Mouse (Mus musculus): Measurements from ENCODE around the gene Ifnz.
A peak's percentile ranks its signal among the peaks of the same experiment; 100 is the strongest.
"Not testable (repeated sequence)": the region's sequence is repeated elsewhere in the genome, so short reads cannot be mapped to it uniquely, and the experiment has no call there.

Gene Ifnz

GRCm38 (mm10) chr4:88788402-88788801 lies 6.5 kb downstream of the Ifnz start, which contains the start of gene Gm13277:
Gene Gm13277, plus strand, starts transcription at chr4:88788632.
- peak; percentile 75 to 78 for DNase-seq

- not testable (repeated sequence) for DNase-seq
Observed at GRCm38 (mm10) chr4:88791250-88791649, 9.3 kb downstream of the Ifnz start, which contains the start of gene Gm13278. Gene Gm13278, plus strand, starts transcription at chr4:88791550.

GRCm38 (mm10) chr4:88793936-88794675 lies 12.2 kb downstream of the Ifnz start, which contains the start of gene Gm13275:
Gene Gm13275, plus strand, starts transcription at chr4:88794487.
- DNase-seq, result peak; percentile 49 to 74

- DNase-seq, result not testable (repeated sequence)
Observed at GRCm38 (mm10) chr4:88797097-88797496, 15.2 kb downstream of the Ifnz start, which contains the start of gene Gm13279. Gene Gm13279, plus strand, starts transcription at chr4:88797397.

GRCm38 (mm10) chr4:88799365-88799764 lies 17.4 kb downstream of the Ifnz start, which contains the start of gene Gm13285:
Gene Gm13285, plus strand, starts transcription at chr4:88799665.
- not testable (repeated sequence) for DNase-seq

GRCm38 (mm10) chr4:88802954-88803353 lies 21.0 kb downstream of the Ifnz start, which contains the start of gene Gm13287:
Gene Gm13287, plus strand, starts transcription at chr4:88803254.
- not testable (repeated sequence) for DNase-seq

- not testable (repeated sequence) for DNase-seq
Observed at GRCm38 (mm10) chr4:88805231-88805630, 23.3 kb downstream of the Ifnz start, which contains the start of gene Gm13288. Gene Gm13288, plus strand, starts transcription at chr4:88805531.

- DNase-seq, result peak; percentile 21 to 36
Observed at GRCm38 (mm10) chr4:88805761-88806160, 23.8 kb downstream of the Ifnz start.

GRCm38 (mm10) chr4:88815928-88816327 lies 34.0 kb downstream of the Ifnz start, which contains the start of gene Ifna7:
Gene Ifna7, plus strand, starts transcription at chr4:88816228.
- no peak for DNase-seq

- DNase-seq, result no peak
Observed at GRCm38 (mm10) chr4:88819659-88820058, 37.7 kb downstream of the Ifnz start, which contains the start of gene Ifna11. Gene Ifna11, plus strand, starts transcription at chr4:88819959.

GRCm38 (mm10) chr4:88822995-88823394 lies 41.1 kb downstream of the Ifnz start:
- peak; percentile 5 to 17 for DNase-seq

- not testable (repeated sequence) for DNase-seq
Observed at GRCm38 (mm10) chr4:88827116-88827515, 45.2 kb downstream of the Ifnz start, which contains the start of gene Ifna6. Gene Ifna6, plus strand, starts transcription at chr4:88827416.

- DNase-seq, result peak; percentile 20 to 23
Observed at GRCm38 (mm10) chr4:88830523-88830922, 48.6 kb downstream of the Ifnz start.
